Mouse (Mus musculus): ENCODE measurements around the gene Pex5. TPM values are rescaled to one million over a fixed set of nuclear protein-coding genes. Genes with fewer than 3 reads are reported as not detected.

Pex5 gene
- total RNA-seq, 2 experiments from 2014 or later, result 60.7 to 70.5 TPM

GRCm38 (mm10) chr6:124373584-124374206 lies 41.2 kb downstream of the Pex5 start:
- DNase-seq (ENCODE audit: low spot score in 2 of 2), result no peak

DNA sequence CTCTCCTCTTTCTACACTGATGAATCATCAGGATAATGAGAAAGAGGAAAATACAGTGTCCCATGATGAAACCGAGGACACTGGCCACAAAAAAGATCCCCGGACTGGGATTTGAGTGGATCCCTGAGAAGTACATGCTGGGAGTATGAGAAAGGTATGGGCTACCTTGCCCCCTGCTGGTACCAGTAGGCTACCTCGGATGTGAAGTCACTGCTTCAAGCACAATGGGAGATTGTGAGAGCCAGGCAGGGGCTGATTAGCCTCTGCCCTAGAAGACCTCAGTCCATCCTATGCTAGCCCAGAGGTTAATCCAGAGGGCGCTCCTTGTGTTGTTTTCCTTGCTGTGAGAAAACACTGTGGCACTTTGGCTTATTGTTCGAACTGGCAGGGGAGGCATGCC lies 50.5 kb downstream of the Pex5 start:
- peak in 1 of 2 experiments; percentile 8 for DNase-seq (ENCODE audit: low spot score in 2 of 2)

DNA sequence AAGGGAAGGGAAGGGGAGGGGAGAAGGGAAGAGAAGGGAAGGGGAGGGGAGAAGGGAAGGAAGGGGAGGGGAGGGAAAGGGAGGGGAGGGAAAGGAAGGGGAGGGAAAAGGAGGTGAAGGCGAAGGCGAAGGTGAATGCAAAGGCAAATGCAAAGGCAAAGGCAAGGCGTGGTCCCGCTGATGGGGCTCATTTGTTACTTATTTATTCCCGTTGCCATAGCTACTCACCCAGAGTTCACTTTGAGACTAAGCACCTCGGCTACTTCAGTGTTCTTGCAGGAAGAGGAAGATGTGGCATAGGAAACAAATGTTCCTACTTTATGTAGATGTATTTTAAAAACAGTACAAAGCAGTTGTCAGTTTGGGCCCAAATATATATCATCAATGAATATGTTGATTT lies 54.3 kb downstream of the Pex5 start:
- DNase-seq (ENCODE audit: low spot score in 2 of 2), result no peak

DNA sequence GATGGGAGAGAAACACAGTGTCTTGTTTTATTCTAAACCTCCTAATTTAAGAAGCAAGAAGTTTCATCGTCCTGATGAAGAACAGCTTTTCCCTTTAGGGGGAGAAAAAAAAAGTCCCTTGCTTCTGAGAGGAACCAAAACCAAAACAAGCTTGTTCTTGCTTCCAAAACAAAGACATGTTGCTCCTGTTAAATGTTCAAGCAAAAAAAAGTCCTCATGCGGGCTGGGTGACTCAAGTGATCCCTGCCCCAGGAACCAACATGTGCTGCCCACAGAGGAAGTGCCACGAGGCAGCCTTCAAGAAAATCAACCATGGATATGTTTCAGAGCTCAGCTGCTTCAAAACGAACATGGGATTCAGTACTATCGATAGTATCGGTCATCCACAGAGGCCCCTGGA lies 55.9 kb downstream of the Pex5 start:
- DNase-seq (ENCODE audit: low spot score in 2 of 2), result no peak

DNA sequence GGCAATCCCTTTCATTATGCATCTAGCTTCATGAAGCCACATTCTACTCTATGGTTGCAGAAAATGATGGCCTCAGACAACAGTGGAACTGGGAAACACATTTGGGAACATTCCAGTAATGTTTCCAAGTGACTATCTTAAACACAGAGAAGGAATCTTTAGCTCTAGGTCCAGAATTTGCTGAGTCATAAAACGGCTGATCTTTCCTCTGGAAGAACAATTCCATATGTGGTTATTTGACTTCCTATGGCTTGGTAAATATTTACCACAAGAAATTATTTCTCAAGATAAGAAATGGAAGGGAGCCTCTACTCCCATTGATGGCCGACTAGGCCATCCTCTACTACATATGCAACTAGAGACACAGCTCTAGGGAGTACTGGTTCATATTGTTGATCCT lies 61.6 kb downstream of the Pex5 start:
- DNase-seq (ENCODE audit: low spot score in 2 of 2), result no peak

Other genes starting within 250 kb of the Pex5 start
- gene Vmn2r27, start 183.2 kb downstream of the Pex5 start, total RNA-seq (2021), result under 1 TPM; 0.12 to 0.14 TPM
- gene Cd163, start 110.4 kb downstream of the Pex5 start, total RNA-seq (2021), result 1 to 10 TPM; 1.6 to 1.7 TPM
- gene Clstn3, start 49.7 kb upstream of the Pex5 start, total RNA-seq (2021), result 100 to 1,000 TPM; 358 to 362 TPM
- under 1 TPM; 0.19 to 0.42 TPM for gene C1rl, start 78.0 kb upstream of the Pex5 start, total RNA-seq (2021)
- 1 to 10 TPM; 2.2 to 2.9 TPM for gene C1ra, start 97.3 kb upstream of the Pex5 start, total RNA-seq (2021)
- gene C1s1, start 127.3 kb upstream of the Pex5 start, total RNA-seq (2021), result 1 to 10 TPM; 1.5 to 1.8 TPM
- gene C1rb, start 155.2 kb upstream of the Pex5 start, total RNA-seq (2021), result under 1 TPM; 0.30 to 0.44 TPM
- gene C1s2, start 221.0 kb upstream of the Pex5 start, total RNA-seq (2021), result under 1 TPM; 0.14 to 0.28 TPM
- 10 to 100 TPM; 20.1 to 20.6 TPM for gene Lpcat3, start 248.0 kb upstream of the Pex5 start, total RNA-seq (2021)

All from left cerebral cortex, adult 18-20 months (tissue).